ENCODE assay signal across 19 mouse cellular contexts in the genomic region with DNA sequence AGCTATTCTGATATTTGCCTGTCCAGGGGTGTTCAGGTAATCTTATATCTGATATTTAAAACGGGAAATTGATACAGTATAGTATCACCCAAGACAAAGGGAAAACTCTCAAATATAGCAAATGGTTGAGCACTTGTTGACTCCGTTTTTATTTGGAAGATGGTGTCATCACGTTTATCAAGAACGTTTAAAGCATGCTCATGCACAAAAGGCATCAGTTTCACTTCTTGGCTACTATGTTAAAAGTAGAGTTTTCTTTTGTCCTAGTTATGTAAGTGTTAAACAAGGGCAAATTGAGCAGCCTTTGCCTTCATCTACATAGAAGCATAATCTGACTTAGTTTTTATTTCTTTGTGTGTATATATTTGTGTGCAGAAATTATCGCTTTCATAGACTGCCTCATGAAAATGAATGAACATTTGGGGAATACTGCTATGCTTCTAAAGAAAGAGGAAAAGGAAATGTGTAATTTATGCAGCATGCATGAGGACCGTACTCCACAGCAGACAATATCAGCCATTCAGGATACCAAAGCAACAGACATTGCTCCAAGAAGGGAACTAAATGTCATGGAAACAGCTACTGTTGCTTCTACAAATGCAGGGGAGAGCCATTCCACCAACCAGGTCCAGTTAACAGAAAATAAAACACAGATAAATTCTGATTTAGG. TPM values are rescaled to one million over a fixed set of nuclear protein-coding genes. Genes with fewer than 3 reads are reported as not detected.
DNase-seq lines count a peak whose midpoint lies in the region; ATAC-seq and TF ChIP-seq lines count a peak whose summit lies in the region.
"Had no signal": no experiment of that assay in that cellular context is flagged by ENCODE, and none has a peak within 500 bp of the region (broad histone marks: within the 10 kb centered on the region; RNA-seq: fewer than 3 reads in every experiment).

Gene Dthd1 (plus strand): TSS at position 422 of the 670 bp plus-strand sequence.

- peak within 1 kb of the TSS; percentile 45 for H3K27ac ChIP-seq in hindbrain, embryonic 15.5 days (replicated peaks)

- peak; percentile 79; the same call in 1 of the 2 replicates for ATAC-seq in hindbrain, embryonic 15.5 days (ENCODE audit: low FRiP score, low read depth)

- no peaks in the 10 kb centered on the region for H3K36me3 ChIP-seq in hindbrain, embryonic 15.5 days
- no peaks in the 10 kb centered on the region for H3K36me3 ChIP-seq in myocyte (ENCODE audit: control insufficient read depth, insufficient read depth)

- intact Hi-C loops in left cerebral cortex, postnatal 36 days (cut with DNase I), result no loop called here

- H3K4me2 ChIP-seq in hindbrain, embryonic 15.5 days, result no peak within 1 kb of the TSS
- H3K4me2 ChIP-seq in myocyte (ENCODE audit: low read depth), result peak within 1 kb of the TSS; percentile 30

- no peaks in the 10 kb centered on the region for H3K27me3 ChIP-seq in hindbrain, embryonic 15.5 days
- no peaks in the 10 kb centered on the region for H3K27me3 ChIP-seq in myocyte (ENCODE audit: control insufficient read depth, insufficient read depth, insufficient read length)

- no peak for TF ChIP-seq POLR2A in myocyte (IDR thresholded peaks at IDR 0.05; ENCODE audit: insufficient read length, low read depth)

- H3K4me1 ChIP-seq in hindbrain, embryonic 15.5 days (replicated peaks), result no peaks in the 10 kb centered on the region

- no peaks in the 10 kb centered on the region for H3K79me2 ChIP-seq in myocyte (ENCODE audit: control insufficient read depth, insufficient read depth)

- peak; percentile 12 for DNase-seq in cerebellum, adult 9-10 months
- no peak for DNase-seq in cerebellum, postnatal 36 days
- peak; percentile 34 for DNase-seq in left cerebral cortex, adult 11 months (ENCODE audit: low spot score)
- no peak for DNase-seq in left cerebral cortex, postnatal 36 days (ENCODE audit: low spot score in 2 of 2)
- DNase-seq in thymus, postnatal 0 days (ENCODE audit: low spot score), result no peak
- DNase-seq in thymus, postnatal 36 days, result no peak
- DNase-seq: cerebellum, postnatal 14 days; heart, postnatal 14 days; kidney, adult 18-20 months; kidney, postnatal 4 days; lung, adult 18-20 months; right cerebral cortex, adult 18-20 months had no signal

- no peak within 1 kb of the TSS for H3ac ChIP-seq in myocyte (ENCODE audit: control insufficient read depth, insufficient read length)

- 0 out of 2 replicates have a peak, but pooled peaks cover 6% of the 10 kb centered on the region for H3K9me3 ChIP-seq in hindbrain, embryonic 15.5 days

- H3K9ac ChIP-seq in hindbrain, embryonic 15.5 days, result no peak within 1 kb of the TSS

- 54% methylated on average over 6 of the region's 6 CpGs for WGBS in hindbrain, embryonic 15.5 days

- no peak within 1 kb of the TSS for H3K4me3 ChIP-seq in hindbrain, embryonic 15.5 days
- H3K4me3 ChIP-seq in myocyte, result no peak within 1 kb of the TSS

TF ChIP-seq in myocyte, 11 proteins besides CTCF, POLR2A, EP300 and RAD21:
- TF ChIP-seq TCF3 (IDR thresholded peaks at IDR 0.05; ENCODE audit: insufficient read length, low read depth), result no peak
- no peak for TF ChIP-seq TCF12 (IDR thresholded peaks at IDR 0.05; ENCODE audit: insufficient read depth, poor library complexity, severe bottlenecking)
- TF ChIP-seq SRF (IDR thresholded peaks at IDR 0.05; ENCODE audit: control insufficient read depth, insufficient read length, low read depth), result no peak
- no peak for TF ChIP-seq MYOD1 (IDR thresholded peaks at IDR 0.05; ENCODE audit: control insufficient read depth in 1 of 3, insufficient read length in 2 of 3, low read depth in 2 of 3)
- no peak for TF ChIP-seq USF1 (IDR thresholded peaks at IDR 0.05; ENCODE audit: low read depth)
- TF ChIP-seq CEBPB (IDR thresholded peaks at IDR 0.05; ENCODE audit: insufficient read depth, poor library complexity, severe bottlenecking), result no peak
- TF ChIP-seq REST (IDR thresholded peaks at IDR 0.05; ENCODE audit: insufficient read depth, insufficient read length), result no peak
- no peak for TF ChIP-seq MAX (IDR thresholded peaks at IDR 0.05; ENCODE audit: low read depth)
- TF ChIP-seq MYOG (IDR thresholded peaks at IDR 0.05; ENCODE audit: control insufficient read depth in 1 of 3, insufficient read depth in 1 of 3, insufficient read length in 2 of 3, low read depth in 2 of 3), result no peak
- TF ChIP-seq E2F4 (IDR thresholded peaks at IDR 0.05; ENCODE audit: insufficient read depth), result no peak
- no peak for TF ChIP-seq POLR2AphosphoS2 (IDR thresholded peaks at IDR 0.05; ENCODE audit: insufficient read length, low read depth)

RNA-seq across cellular contexts. Expression of gene Dthd1, which starts in this region (rescaled TPM):
- not detected for total RNA-seq in left cerebral cortex, postnatal 36 days (2021)
- not detected in 2 replicates for polyA plus RNA-seq in hindbrain, embryonic 15.5 days (2015; fragmentation: Nextera tagmentation; extraction: Ambion mirVana)
- 0.29 TPM for polyA plus RNA-seq in myocyte (2012; fragmentation: generic; extraction: Trizol)
- polyA plus RNA-seq in thymus, postnatal 0 days (2015; fragmentation: Nextera tagmentation; extraction: Ambion mirVana), result not detected in 2 replicates
- total RNA-seq: adrenal gland, adult 18-20 months; gastrocnemius, adult 18-20 months; heart, adult 8-10 months; neutrophil, adult 5-6 weeks had no signal
- polyA plus RNA-seq: limb, embryonic 14.5 days had no signal

Comparison
In these comparisons a context has a peak if more than half of its experiments do, and no peak if none do; other contexts are left out.
1. DNase-seq: peak in cerebellum, adult 9-10 months (single experiment) and left cerebral cortex, adult 11 months (single experiment); none in cerebellum, postnatal 36 days (0 of 2), left cerebral cortex, postnatal 36 days (0 of 2), thymus, postnatal 0 days (single experiment) and thymus, postnatal 36 days (0 of 2).
2. Peak in ATAC-seq and H3K27ac ChIP-seq in hindbrain, embryonic 15.5 days; RNA of the gene not detected or under 1 TPM.